35 mouse cellular contexts compared by ENCODE assay signal in the genomic region with DNA sequence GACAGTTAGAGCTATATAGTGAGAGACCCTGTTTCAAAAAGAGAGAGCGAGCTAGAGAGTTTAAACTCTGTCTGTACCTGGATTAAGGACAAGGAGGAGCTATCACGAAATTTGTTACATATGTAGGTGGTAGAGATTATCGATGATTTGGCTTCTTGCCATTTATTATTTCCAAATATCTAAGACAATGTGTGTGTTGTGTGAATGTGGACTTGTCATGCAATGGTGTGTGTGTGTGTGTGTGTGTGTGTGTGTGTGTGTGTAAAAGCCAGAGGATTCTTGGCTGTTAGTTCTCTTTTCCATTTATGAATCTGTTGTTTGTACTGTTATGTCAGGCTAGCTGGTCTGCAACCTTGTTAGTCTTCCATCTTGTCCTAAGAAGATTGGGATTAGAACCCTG.
"Had no signal": no experiment of that assay in that cellular context is flagged by ENCODE, and none has a peak within 500 bp of the region (broad histone marks: within the 10 kb centered on the region; RNA-seq: fewer than 3 reads in every experiment).

No protein-coding gene starts in this region.

- H3K4me2 ChIP-seq: heart, embryonic 11.5 days; heart, embryonic 12.5 days; heart, embryonic 13.5 days; heart, embryonic 15.5 days; hindbrain, embryonic 12.5 days; hindbrain, embryonic 13.5 days; hindbrain, embryonic 14.5 days; hindbrain, embryonic 15.5 days; intestine, embryonic 15.5 days; kidney, embryonic 15.5 days had no signal

- H3K27me3 ChIP-seq: heart, embryonic 12.5 days; heart, embryonic 13.5 days; heart, embryonic 15.5 days; hindbrain, embryonic 12.5 days; hindbrain, embryonic 13.5 days; hindbrain, embryonic 15.5 days; intestine, embryonic 15.5 days; kidney, embryonic 15.5 days had no signal

- ATAC-seq: hindbrain, embryonic 16.5 days; hindbrain, postnatal 0 days; inflammation-experienced regulatory T-cells, adult 6 months; intestine, embryonic 15.5 days; intestine, embryonic 16.5 days; intestine, postnatal 0 days had no signal

- DNase-seq: heart, postnatal 10 days; heart, postnatal 14 days; heart, postnatal 36 days; heart, postnatal 4 days; kidney, adult 11 months; kidney, adult 18-20 months; kidney, adult 2 months; kidney, adult 8-10 months; kidney, adult 9 months; kidney, postnatal 10 days; kidney, postnatal 14 days; kidney, postnatal 25 days; kidney, postnatal 36 days; kidney, postnatal 4 days; layer of hippocampus, adult 9-11 months; layer of hippocampus, postnatal 36 days had no signal

- H3K9ac ChIP-seq: heart, embryonic 12.5 days; heart, embryonic 13.5 days; heart, embryonic 15.5 days; hindbrain, embryonic 12.5 days; hindbrain, embryonic 13.5 days; hindbrain, embryonic 14.5 days; hindbrain, embryonic 15.5 days; intestine, embryonic 15.5 days; kidney, embryonic 15.5 days had no signal

- H3K27ac ChIP-seq: heart, embryonic 13.5 days; heart, embryonic 15.5 days; hindbrain, embryonic 10.5 days; hindbrain, embryonic 12.5 days; hindbrain, embryonic 13.5 days; hindbrain, embryonic 14.5 days; hindbrain, embryonic 15.5 days; hindbrain, postnatal 0 days; intestine, embryonic 15.5 days; kidney, embryonic 15.5 days; kidney, postnatal 0 days; layer of hippocampus, adult 2 months; left cerebral cortex, adult 2 months had no signal

- H3K4me1 ChIP-seq: heart, embryonic 12.5 days; heart, embryonic 15.5 days; hindbrain, embryonic 10.5 days; intestine, embryonic 15.5 days; kidney, embryonic 15.5 days had no signal

- H3K4me3 ChIP-seq: heart, embryonic 12.5 days; heart, embryonic 13.5 days; heart, embryonic 15.5 days; hindbrain, embryonic 10.5 days; hindbrain, embryonic 12.5 days; hindbrain, embryonic 13.5 days; hindbrain, embryonic 15.5 days; intestine, embryonic 15.5 days; kidney, embryonic 15.5 days; layer of hippocampus, adult 2 months; left cerebral cortex, adult 2 months had no signal

- H3K9me3 ChIP-seq: heart, embryonic 12.5 days; heart, embryonic 13.5 days; heart, embryonic 15.5 days; hindbrain, embryonic 10.5 days; hindbrain, embryonic 13.5 days; hindbrain, embryonic 15.5 days; intestine, embryonic 15.5 days; kidney, embryonic 15.5 days had no signal
